Mouse (Mus musculus) brown adipose tissue, adult 24 weeks (tissue): ENCODE data around the gene 1810024B03Rik. TPM values are rescaled to one million over a fixed set of nuclear protein-coding genes. Genes with fewer than 3 reads are reported as not detected.

Source experiments
- H3K27ac ChIP-seq: fragments of 200-500 bp; replicated peaks from 2 replicates; pipeline ENCODE4 v1.5.1; 2012; ENCODE audit warnings: low read depth, mild to moderate bottlenecking, low read length
- H3K4me1 ChIP-seq: fragments of 200-500 bp; 2 replicates; pipeline ENCODE4 v1.6.1; 2012; ENCODE audit warnings: low read length, mixed read lengths; ENCODE audit not compliant: control insufficient read depth, insufficient read depth, insufficient read length
- H3K4me3 ChIP-seq: fragments of 200-500 bp; 2 replicates; pipeline ENCODE4 v1.5.1; 2012; ENCODE audit warnings: low read depth, mild to moderate bottlenecking, low read length, moderate library complexity; ENCODE audit not compliant: insufficient read depth
- polyA plus RNA-seq: library from polyadenylated mRNA; stranded (reverse); fragments of >200 nt; gene quantifications from 2 replicates; pipeline ENCODE4 v1.2.4, GENCODE M21; 2012; ENCODE audit not compliant: missing spikeins, insufficient read depth, insufficient read length

1810024B03Rik gene
- 2.3 and 2.4 TPM in 2 replicates for polyA plus RNA-seq

DNA sequence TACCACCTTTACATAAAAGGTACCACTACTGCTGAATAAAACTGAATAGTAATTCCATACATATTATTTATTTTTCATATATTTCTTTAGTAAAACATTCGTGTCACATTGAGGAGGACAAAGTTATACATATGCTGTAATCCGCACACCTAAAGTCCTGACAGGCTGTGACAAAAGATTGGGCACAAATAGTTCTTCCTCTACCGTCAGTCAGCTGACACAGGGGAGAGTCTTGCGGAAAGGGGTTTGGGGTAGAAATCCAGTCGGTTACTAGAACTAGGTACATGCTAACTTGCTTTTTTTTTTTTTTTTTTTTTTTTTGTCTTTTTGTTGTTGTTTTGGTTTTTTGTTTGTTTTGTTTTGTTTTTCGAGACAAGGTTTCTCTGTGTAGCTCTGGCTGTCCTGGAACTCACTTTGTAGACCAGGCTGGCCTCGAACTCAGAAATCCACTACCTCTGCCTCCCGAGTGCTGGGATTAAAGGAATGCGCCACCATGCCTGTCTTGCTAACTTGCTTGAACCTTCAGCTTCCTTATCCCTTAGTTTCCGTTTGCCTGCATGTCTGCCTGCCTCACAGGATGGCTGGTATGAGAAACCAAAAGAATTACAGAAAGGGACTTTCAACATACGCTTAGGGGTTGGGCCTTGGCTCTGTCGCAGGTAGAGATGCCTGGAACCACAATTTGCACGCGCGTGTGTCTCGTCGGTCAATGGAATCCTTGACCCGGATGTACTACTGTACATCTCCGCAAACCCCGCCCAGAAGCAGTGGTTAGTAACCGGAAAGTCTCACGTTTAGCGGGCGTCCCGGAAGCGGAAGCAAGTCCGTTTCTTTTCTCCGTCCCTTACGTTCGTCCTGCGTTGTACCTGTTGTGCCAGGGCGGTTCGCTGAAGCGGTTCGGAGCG, at the start of gene 1810024B03Rik, which contains the start of gene Snrnp200:
Gene 1810024B03Rik, minus strand, starts transcription at position 734 of the 905 bp plus-strand sequence.
Gene Snrnp200, plus strand, starts transcription at position 840 of the 905 bp plus-strand sequence.
- H3K4me1 ChIP-seq, result peaks cover 3% of the 10 kb centered on the region; the same call in 1 of the 2 replicates
- H3K4me3 ChIP-seq, result peak within 1 kb of the TSS; percentile 85
- peak within 1 kb of the TSS; percentile 69 for H3K27ac ChIP-seq

DNA sequence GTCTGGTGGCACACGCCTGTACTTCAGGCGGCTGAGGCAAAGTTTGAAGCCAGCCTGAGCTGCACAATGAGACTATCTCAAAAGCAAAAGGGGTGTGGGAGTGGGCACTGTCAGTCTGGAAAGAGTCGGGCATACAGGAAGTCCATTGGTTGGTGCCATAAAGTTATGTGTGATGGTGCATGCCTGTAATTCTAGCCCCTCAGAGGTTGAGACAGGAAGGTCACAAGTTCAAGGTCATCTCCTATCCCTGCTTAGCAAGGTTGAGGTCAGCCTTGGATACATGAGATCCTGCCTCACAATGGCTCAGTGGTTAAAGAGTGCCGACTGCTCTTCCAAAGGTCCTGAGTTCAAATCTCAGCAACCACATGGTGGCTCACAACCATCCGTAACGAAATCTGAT, 47.2 kb upstream of the 1810024B03Rik start:
- Histone ChIP-seq H3K27ac (no peak overlapping the region), H3K4me1 (peaks cover 23% of the 10 kb centered on the region), H3K4me3 (no peak overlapping the region)

DNA sequence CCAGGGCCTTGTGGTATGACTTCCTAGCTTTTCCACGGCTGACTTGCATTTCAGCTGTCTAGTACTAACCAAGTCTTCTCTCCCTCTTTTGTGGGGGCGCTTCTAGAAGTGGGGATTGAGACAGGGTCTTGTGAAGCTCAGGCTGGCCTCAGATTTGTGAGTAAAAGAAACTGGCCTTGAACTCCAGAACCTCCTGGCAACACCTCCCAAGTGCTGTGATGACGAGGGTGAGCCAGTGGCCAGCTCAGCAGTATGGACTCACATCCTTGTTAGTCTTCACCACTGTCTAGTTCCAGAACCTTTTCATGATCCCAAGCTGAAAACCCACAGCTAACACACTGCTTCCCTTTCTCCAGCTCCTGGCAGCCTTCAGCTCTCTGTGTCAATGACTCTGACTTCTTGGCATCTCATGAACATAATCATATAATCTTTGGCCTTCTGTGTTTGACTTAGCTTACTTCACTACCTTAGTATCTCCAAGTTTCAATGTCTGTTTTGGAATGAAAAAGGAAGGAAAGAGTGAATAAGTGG, 46.6 kb upstream of the 1810024B03Rik start:
- Histone ChIP-seq H3K27ac (no peak overlapping the region), H3K4me1 (peaks cover 22% of the 10 kb centered on the region), H3K4me3 (no peak overlapping the region)

DNA sequence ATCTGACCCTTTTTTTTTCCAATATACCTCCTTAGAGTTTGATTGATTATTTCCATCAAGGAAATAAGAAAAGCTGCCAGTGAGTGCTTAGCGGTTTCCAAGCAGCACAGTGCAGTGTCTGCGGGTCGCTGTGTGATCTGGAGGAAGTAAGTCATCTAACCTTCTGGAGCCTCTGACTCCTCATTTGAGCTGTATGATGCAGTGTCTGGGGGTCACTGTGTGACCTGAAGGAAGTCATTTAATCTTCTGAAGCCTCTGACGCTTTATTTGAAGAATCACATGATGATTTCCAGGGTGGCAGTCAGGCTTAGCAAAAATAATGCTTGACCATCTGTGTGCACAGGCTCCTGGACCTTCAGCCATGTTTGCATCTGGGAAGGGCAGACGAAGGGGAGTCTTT, 44.7 kb upstream of the 1810024B03Rik start:
- H3K27ac ChIP-seq, result no peak overlapping the region
- peaks cover 14% of the 10 kb centered on the region for H3K4me1 ChIP-seq

DNA sequence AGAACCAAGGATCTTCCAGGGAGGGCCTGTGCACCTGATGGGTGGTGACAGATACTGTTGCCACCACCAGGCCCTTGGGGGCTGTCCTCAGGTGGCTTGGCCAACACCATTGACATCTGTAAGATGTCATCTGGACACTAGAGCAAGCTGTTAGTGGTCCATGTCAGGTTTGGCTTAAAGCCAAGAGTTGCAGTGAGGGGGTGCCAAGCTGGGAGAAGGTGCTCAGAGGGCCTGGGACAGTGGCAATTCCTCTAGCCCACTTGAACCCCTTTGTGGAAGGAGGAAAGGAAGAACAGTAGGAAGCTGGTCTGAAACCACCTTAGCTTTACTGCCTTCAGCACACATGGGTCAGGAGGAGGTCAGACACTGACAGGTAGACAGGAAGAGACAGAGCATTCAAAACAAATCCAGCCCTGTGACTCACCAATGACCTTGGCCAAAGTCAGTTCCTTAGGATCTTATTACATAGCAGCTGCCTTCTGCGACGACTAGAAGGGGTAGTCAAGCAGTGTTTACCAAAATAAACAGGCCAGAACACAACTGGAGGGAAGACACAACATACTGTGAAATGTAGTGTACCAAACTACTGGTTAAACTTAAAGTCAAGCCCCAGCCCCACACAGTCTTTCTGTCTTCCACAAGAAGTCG, 43.9 kb upstream of the 1810024B03Rik start:
- no peak overlapping the region for H3K4me3 ChIP-seq
- peak overlapping the region; percentile 39; the same call in 1 of the 2 replicates for H3K27ac ChIP-seq
- peaks cover 14% of the 10 kb centered on the region for H3K4me1 ChIP-seq

More for the DNA sequence above, 44.7 kb upstream of the 1810024B03Rik start:
- no peak overlapping the region for H3K4me3 ChIP-seq

DNA sequence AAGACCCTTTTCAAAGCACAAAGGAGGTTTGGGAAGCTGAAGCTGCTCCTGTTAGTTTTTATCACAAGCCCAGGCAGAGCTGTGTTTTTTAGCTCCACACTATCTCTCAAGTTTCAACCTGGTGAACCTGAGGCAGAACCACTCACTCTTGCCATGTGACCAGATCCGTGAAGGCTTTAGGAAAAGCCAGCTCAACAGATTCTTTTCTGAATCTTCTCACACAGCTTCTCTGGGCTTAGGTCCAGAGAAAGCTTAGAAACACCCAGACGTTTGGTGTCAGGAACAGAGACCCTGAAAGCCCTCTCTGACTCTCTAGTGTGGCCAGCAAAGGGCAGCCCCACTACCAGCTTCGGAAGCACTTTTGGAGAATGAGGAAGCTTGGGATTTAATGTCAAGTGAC, 43.4 kb upstream of the 1810024B03Rik start:
- no peak overlapping the region for H3K4me3 ChIP-seq

DNA sequence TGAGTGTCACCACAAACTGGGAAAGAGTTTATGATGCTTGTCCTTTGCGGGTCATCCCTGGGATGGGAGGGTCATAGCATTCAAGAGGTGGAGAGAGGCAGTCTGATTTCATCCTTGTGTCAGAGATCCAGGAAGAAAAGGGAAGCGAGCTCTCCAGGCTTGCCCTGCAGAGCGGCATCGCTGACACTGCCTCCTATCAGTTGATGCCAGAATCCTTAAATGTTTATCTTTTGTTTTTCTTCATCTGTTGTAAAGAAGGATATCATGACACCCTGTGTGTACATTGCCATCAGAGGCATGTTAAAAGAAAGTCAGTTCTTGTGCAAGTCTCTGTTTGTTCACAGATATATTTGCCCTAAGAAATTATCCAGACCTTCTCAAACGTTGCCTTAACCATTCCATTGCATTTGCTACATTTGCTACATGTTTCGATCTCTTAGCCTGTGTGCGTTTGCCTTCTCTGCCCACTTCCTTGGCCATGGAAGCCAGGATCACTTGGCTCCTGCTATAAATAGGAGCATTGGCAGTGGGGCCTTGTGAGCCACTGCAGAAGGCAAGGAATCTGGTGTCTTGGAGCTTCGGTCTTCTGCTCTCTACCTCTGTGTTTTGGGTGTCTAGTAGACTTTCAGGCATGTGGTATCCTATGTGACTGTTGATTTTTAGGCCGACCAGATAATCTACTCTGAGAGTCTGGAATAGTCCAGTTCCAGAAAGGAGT, 42.4 kb upstream of the 1810024B03Rik start:
- Histone ChIP-seq H3K4me3 (no peak overlapping the region), H3K4me1 (peaks cover 20% of the 10 kb centered on the region), H3K27ac (no peak overlapping the region)

More for the DNA sequence above, 43.4 kb upstream of the 1810024B03Rik start:
- peaks cover 17% of the 10 kb centered on the region for H3K4me1 ChIP-seq
- H3K27ac ChIP-seq, result no peak overlapping the region

DNA sequence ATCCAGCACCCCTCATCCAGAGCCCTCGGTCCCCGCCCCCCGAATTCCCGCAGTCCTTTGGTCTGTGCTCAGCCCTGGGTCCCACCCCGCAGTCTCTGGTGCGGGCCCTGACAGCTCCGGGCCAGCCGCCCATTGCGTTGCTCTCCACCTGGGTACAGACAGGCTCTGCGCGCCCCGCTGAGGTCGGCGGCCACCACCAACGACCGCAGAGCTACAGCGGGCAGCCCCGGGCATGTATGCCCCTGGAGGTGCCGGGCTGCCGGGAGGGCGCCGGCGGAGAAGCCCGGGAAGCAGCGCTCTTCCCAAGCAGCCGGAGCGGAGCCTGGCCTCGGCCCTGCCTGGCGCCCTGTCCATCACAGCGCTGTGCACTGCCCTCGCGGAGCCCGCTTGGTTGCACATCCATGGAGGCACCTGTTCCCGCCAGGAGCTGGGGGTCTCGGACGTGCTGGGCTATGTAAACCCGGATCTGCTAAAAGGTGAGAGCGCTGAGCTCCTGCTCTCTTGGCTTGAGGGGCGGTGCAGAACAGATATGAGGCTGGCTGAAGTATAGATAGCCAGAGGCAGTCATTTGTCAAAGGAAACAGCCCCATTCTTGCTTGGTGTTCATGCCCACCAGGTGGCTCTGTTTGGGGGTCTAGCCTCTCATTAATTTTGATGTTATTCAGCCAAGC, 40.4 kb upstream of the 1810024B03Rik start:
- Histone ChIP-seq H3K4me3 (peak overlapping the region; percentile 92), H3K27ac (no peak overlapping the region), H3K4me1 (peaks cover 20% of the 10 kb centered on the region)

DNA sequence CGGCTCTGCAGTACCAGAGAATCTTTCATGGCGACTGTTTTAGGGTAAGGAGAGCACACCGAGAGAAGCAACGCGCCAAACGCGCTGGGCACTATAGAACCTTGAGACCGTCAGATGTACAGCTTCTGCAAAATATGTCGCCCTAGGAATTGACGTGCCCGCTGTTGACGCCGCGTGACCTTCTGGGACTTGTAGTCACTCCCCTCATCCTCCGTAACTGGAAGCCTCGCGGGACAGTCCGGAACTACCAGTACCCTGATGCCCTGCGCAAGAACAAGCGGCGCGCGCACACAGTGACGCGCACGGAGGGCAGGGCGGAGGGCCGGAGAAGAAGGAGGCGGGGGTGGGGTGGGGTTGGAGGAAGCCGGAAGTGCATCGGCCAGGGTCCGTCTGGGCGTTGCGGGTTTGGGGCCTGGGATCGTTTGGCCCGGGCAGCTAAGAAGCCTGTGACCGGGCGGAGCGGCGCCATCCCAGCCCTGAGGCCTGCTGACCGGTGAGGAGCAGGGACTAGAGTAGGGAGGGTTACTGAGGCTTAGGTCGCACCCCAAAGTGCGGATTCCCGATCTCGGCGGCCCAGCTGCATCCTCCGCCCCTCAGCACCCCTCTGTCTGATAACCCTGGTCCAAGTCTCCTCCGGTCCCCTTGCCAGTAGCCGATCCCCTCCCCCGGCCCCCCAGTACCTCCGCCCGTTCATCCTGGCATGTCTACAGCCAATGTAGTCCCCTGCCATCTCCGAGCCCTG, 39.7 kb upstream of the 1810024B03Rik start, which contains the start of the genes Ciao1 and Tmem127:
Gene Ciao1, minus strand, starts transcription at position 225 of the 742 bp plus-strand sequence.
Gene Tmem127, plus strand, starts transcription at position 317 of the 742 bp plus-strand sequence.
- peaks cover 20% of the 10 kb centered on the region for H3K4me1 ChIP-seq
- peak within 1 kb of the TSS; percentile 84 for H3K27ac ChIP-seq
- H3K4me3 ChIP-seq, result peak within 1 kb of the TSS; percentile 92

DNA sequence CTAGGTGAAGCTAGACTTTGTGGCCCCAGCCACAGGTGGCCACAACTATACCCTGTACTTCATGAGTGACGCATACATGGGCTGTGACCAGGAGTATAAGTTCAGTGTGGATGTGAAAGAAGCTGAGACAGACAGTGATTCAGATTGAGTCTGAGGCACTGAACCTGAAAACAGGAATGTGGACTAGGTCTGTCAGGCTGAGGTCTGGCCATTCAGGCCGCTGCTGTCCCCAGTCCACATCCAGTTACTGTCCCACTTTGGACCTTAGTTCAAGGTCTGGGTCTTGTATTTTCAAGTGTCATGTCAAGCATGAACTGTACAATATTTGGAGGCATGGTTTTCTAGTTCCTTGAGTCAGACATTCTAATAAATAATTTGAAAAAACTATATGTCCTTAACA, 32.0 kb upstream of the 1810024B03Rik start:
- H3K4me1 ChIP-seq, result no peaks in the 10 kb centered on the region
- no peak overlapping the region for H3K27ac ChIP-seq
- no peak overlapping the region for H3K4me3 ChIP-seq

DNA sequence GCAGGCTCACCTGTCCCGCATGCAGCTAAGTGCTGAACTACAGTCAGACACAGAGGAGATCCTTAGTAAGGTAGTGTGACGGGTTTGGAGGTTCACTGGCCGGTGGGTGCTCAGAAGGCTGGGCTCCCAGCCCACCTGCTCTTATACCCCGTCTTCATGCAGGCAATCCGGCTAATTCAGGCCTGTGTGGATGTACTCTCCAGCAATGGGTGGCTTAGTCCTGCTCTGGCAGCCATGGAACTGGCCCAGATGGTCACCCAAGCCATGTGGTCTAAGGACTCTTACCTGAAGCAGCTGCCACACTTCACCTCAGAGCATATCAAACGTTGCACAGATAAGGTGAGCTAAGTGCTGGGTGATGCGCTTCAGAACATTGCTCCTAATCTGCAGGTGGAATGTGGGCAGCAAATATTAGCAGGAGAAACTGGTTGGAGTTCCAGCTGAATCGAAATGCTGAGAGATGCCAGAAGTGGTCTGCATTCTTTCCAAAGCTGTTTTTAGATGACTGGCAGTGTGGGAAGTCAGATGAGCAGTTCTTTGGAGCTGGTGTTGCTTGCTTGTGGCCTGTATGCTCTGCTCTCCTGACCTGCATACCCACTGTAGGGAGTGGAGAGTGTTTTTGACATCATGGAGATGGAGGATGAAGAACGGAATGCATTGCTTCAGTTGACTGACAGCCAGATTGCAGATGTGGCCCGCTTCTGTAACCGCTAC, 30.0 kb upstream of the 1810024B03Rik start:
- Histone ChIP-seq H3K4me3 (no peak overlapping the region), H3K4me1 (no peaks in the 10 kb centered on the region), H3K27ac (no peak overlapping the region)

DNA sequence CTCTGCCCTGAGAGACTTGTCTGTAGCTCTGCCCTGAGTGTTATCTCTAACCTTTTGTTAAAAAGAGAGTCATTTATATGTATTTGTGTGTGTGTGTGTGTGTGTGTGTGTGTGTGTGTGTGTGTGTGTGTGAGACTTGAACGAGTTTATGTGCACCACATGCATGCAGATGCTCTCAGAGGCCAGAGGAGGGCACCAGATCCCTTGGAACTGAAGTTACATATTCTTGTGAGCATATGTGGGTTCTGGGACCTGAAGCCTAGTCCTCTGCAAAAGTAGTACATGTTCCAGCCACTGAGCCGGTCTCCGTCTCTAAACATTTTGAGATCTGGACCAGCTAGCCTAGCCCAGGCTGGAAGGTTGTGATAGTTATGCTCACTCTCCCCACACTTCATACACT, 17.2 kb upstream of the 1810024B03Rik start:
- Histone ChIP-seq H3K27ac (no peak overlapping the region), H3K4me1 (no peaks in the 10 kb centered on the region), H3K4me3 (no peak overlapping the region)

DNA sequence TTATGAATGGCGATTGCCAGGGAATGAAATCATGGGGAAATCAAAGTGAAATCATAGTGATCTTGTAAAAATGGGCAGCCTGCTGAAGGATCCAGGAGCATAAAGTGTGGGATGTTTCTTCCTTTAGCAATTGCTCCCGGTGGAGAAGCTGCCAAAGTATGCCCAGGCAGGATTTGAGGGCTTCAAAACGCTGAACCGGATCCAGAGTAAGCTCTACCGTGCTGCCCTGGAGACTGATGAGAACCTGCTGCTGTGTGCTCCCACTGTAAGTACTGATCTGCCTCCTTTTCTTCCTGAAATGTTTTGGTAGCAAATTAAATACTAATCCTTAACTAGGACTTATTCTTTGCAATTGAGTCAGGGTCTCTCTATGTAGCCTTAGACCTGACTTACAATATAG, 9.7 kb upstream of the 1810024B03Rik start:
- no peak overlapping the region for H3K4me3 ChIP-seq
- no peak overlapping the region for H3K27ac ChIP-seq
- no peaks in the 10 kb centered on the region for H3K4me1 ChIP-seq
